Mouse (Mus musculus) heart, postnatal 0 days (tissue): Measurements from ENCODE around the gene Yy1. TPM values are rescaled to one million over a fixed set of nuclear protein-coding genes. Genes with fewer than 3 reads are reported as not detected.

Experiments used
- ATAC-seq: fragments of 200-750 bp; cut with Nextera tagmentation; 2 replicates; pipeline ENCODE4 v1.8.0; 2017; ENCODE audit warnings: low read depth, moderate number of reproducible peaks, moderate library complexity; ENCODE audit not compliant: insufficient read depth
- DNase-seq: peaks from one replicate; pipeline ENCODE4 v3.0.0-alpha.2; 2016; ENCODE audit warnings: low spot score
- H3K27ac ChIP-seq: fragments of 300-500 bp; sonication (generic); 2 replicates; pipeline ENCODE4 v1.5.1; 2014; ENCODE audit warnings: low read depth, mild to moderate bottlenecking
- H3K27me3 ChIP-seq: fragments of 300-500 bp; sonication (generic); 2 replicates; pipeline ENCODE4 v1.6.1; 2014; ENCODE audit warnings: low read length, mixed read lengths; ENCODE audit not compliant: control insufficient read depth, insufficient read depth
- H3K36me3 ChIP-seq: fragments of 300-500 bp; sonication (generic); replicated peaks from 2 replicates; pipeline ENCODE4 v1.6.1; 2014; ENCODE audit warnings: low read length, mixed read lengths; ENCODE audit not compliant: control insufficient read depth, insufficient read depth
- H3K4me1 ChIP-seq: fragments of 300-500 bp; sonication (generic); 2 replicates; pipeline ENCODE4 v1.6.1; 2014; ENCODE audit warnings: antibody characterized with exemption; ENCODE audit not compliant: control insufficient read depth, insufficient read depth
- H3K4me2 ChIP-seq: fragments of 300-500 bp; sonication (generic); 2 replicates; pipeline ENCODE4 v1.6.1; 2014; ENCODE audit warnings: low read depth, mild to moderate bottlenecking, low read length, moderate library complexity
- H3K4me3 ChIP-seq: fragments of 300-500 bp; sonication (generic); 2 replicates; pipeline ENCODE4 v1.5.1; 2014; ENCODE audit warnings: low read depth, low read length
- H3K9ac ChIP-seq: fragments of 300-500 bp; sonication (generic); replicated peaks from 2 replicates; pipeline ENCODE4 v1.6.1; 2014; ENCODE audit warnings: low read depth, low read length, mixed read lengths
- H3K9me3 ChIP-seq: fragments of 300-500 bp; sonication (generic); replicated peaks from 2 replicates; pipeline ENCODE4 v1.6.1; 2016; ENCODE audit warnings: low read length; ENCODE audit not compliant: control insufficient read depth
- CTCF ChIP-seq: IDR thresholded peaks from 2 replicates; pipeline ENCODE4 v1.5.1; 2016; ENCODE audit warnings: antibody characterized with exemption, control low read depth, low read depth
- EP300 ChIP-seq: IDR thresholded peaks from 2 replicates; pipeline ENCODE4 v1.6.1; 2016; ENCODE audit warnings: antibody characterized with exemption, low read depth
- WGBS: fragments of 180-500 bp; shearing (Covaris S2); extraction: QIAGEN DNeasy Blood & Tissue Kit; methylation state at CpG from one replicate; pipeline ENCODE4 v1.1.7; 2014; 5-methylcytosine and 5-hydroxymethylcytosine counted together
- polyA plus RNA-seq: library from polyadenylated mRNA; unstranded; fragments of >200 nt; fragmentation: Nextera tagmentation; extraction: Ambion mirVana; gene quantifications from 2 replicates; pipeline ENCODE4 v1.2.1, GENCODE M21; 2015
- total RNA-seq: library from RNA; depleted of rRNA; stranded (reverse); fragments of >200 nt; gene quantifications from 2 replicates; pipeline ENCODE4 v1.2.3, GENCODE M21; 2014; ENCODE audit warnings: low replicate concordance

The Yy1 gene
- total and polyA plus RNA-seq, 2 experiments from 2014 or later = 7.6 to 21.5 TPM

- Histone ChIP-seq H3K4me1 (no peaks in the 10 kb centered on the region), H3K4me3 (no peak overlapping the region), H3K27ac (no peak overlapping the region), H3K27me3 (no peaks in the 10 kb centered on the region), H3K9ac (no peak overlapping the region), H3K36me3 (0 out of 2 replicates have a peak, but pooled peaks cover 11% of the 10 kb centered on the region), H3K4me2 (no peak overlapping the region), H3K9me3 (0 out of 2 replicates have a peak, but pooled peaks cover 3% of the 10 kb centered on the region)
- ATAC-seq (no peak), DNase-seq (no peak)
- TF ChIP-seq CTCF = no peak
- TF ChIP-seq EP300 = no peak
- WGBS = 93% methylated on average over 19 of the region's 19 CpGs
Observed at GRCm38 (mm10) chr12:108826282-108826957, 33.6 kb downstream of the Yy1 start.

GRCm38 (mm10) chr12:108826958-108827535 lies 34.3 kb downstream of the Yy1 start:
- TF ChIP-seq CTCF (no peak), EP300 (no peak)
- 89% methylated on average over 28 of the region's 28 CpGs for WGBS
- H3K4me2 ChIP-seq = no peak overlapping the region
- DNase-seq (no peak), ATAC-seq (no peak)
- no peak overlapping the region for H3K4me3 ChIP-seq
- 0 out of 2 replicates have a peak, but pooled peaks cover 11% of the 10 kb centered on the region for H3K36me3 ChIP-seq
- H3K9me3 ChIP-seq = 0 out of 2 replicates have a peak, but pooled peaks cover 3% of the 10 kb centered on the region
- H3K27ac ChIP-seq = no peak overlapping the region
- H3K27me3 ChIP-seq = no peaks in the 10 kb centered on the region
- no peaks in the 10 kb centered on the region for H3K4me1 ChIP-seq
- no peak overlapping the region for H3K9ac ChIP-seq

- no peaks in the 10 kb centered on the region for H3K4me1 ChIP-seq
- H3K9me3 ChIP-seq = 0 out of 2 replicates have a peak, but pooled peaks cover 3% of the 10 kb centered on the region
- no peak for ATAC-seq
- no peak overlapping the region for H3K4me3 ChIP-seq
- TF ChIP-seq CTCF (no peak), EP300 (no peak)
- no peaks in the 10 kb centered on the region for H3K27me3 ChIP-seq
- H3K9ac ChIP-seq = no peak overlapping the region
- DNase-seq = no peak
- H3K4me2 ChIP-seq = no peak overlapping the region
- WGBS = 91% methylated on average over 6 of the region's 6 CpGs
- no peak overlapping the region for H3K27ac ChIP-seq
- H3K36me3 ChIP-seq = 0 out of 2 replicates have a peak, but pooled peaks cover 11% of the 10 kb centered on the region
Observed at GRCm38 (mm10) chr12:108827641-108828040, 34.9 kb downstream of the Yy1 start.

- DNase-seq (no peak), ATAC-seq (no peak)
- TF ChIP-seq EP300 (no peak), CTCF (no peak)
- Histone ChIP-seq H3K9me3 (0 out of 2 replicates have a peak, but pooled peaks cover 3% of the 10 kb centered on the region), H3K4me1 (peaks cover under 1% of the 10 kb centered on the region; the same call in 1 of the 2 replicates), H3K4me2 (no peak overlapping the region), H3K36me3 (0 out of 2 replicates have a peak, but pooled peaks cover 11% of the 10 kb centered on the region), H3K4me3 (no peak overlapping the region), H3K27ac (no peak overlapping the region), H3K9ac (no peak overlapping the region), H3K27me3 (no peaks in the 10 kb centered on the region)
- 70% methylated on average over 5 of the region's 5 CpGs for WGBS
Observed at GRCm38 (mm10) chr12:108829636-108830035, 36.9 kb downstream of the Yy1 start.

GRCm38 (mm10) chr12:108830358-108830757 lies 37.6 kb downstream of the Yy1 start:
- peaks cover 8% of the 10 kb centered on the region for H3K4me1 ChIP-seq
- H3K4me2 ChIP-seq = no peak overlapping the region
- no peaks in the 10 kb centered on the region for H3K27me3 ChIP-seq
- 82% methylated on average over 6 of the region's 6 CpGs for WGBS
- H3K9ac ChIP-seq = no peak overlapping the region
- H3K4me3 ChIP-seq = no peak overlapping the region
- TF ChIP-seq CTCF (no peak), EP300 (no peak)
- no peak for ATAC-seq
- no peak for DNase-seq
- no peak overlapping the region for H3K27ac ChIP-seq
- 0 out of 2 replicates have a peak, but pooled peaks cover 11% of the 10 kb centered on the region for H3K36me3 ChIP-seq
- H3K9me3 ChIP-seq = 0 out of 2 replicates have a peak, but pooled peaks cover 3% of the 10 kb centered on the region
